ENCODE assay signal across 29 mouse cellular contexts in genomic region chr6:42318293-42318692, GRCm38 (mm10). TPM values are rescaled to one million over a fixed set of nuclear protein-coding genes. Genes with fewer than 3 reads are reported as not detected.
DNase-seq lines count a peak whose midpoint lies in the region; ATAC-seq and TF ChIP-seq lines count a peak whose summit lies in the region.
"Had no signal": no experiment of that assay in that cellular context is flagged by ENCODE, and none has a peak within 500 bp of the region (broad histone marks: within the 10 kb centered on the region; RNA-seq: fewer than 3 reads in every experiment).

No protein-coding gene starts in this region.

- peak; percentile 21; the same call in 1 of the 2 replicates for ATAC-seq in frontal cortex, adult (ENCODE audit: low TSS enrichment)
- no peak for ATAC-seq in limb, embryonic 11.5 days (ENCODE audit: insufficient number of reproducible peaks, low FRiP score, low TSS enrichment, low read depth)
- no peak for ATAC-seq in megakaryocyte, adult 5-6 weeks (ENCODE audit: poor library complexity, severe bottlenecking)
- ATAC-seq: activated CD4-positive, CD25-positive, alpha-beta regulatory T cell, adult 4 months; CD4-positive, CD25-positive, alpha-beta regulatory T cell, adult 4 months; forebrain, embryonic 14.5 days; forebrain, embryonic 16.5 days; Patski had no signal

- WGBS in cerebellum, adult 2 months = 18% methylated on average over 4 of the region's 4 CpGs
- 67% methylated on average over 4 of the region's 4 CpGs for WGBS in limb, embryonic 11.5 days
- 81% methylated on average over 4 of the region's 4 CpGs for WGBS in limb, embryonic 10.5 days

- H3K4me1 ChIP-seq in cerebellum, adult 2 months (ENCODE audit: control insufficient read depth, insufficient read depth, low read length) = peaks cover 16% of the 10 kb centered on the region
- 0 out of 2 replicates have a peak, but pooled peaks cover under 1% of the 10 kb centered on the region for H3K4me1 ChIP-seq in limb, embryonic 11.5 days (ENCODE audit: control insufficient read depth, insufficient read depth, low read length)
- peaks cover 4% of the 10 kb centered on the region for H3K4me1 ChIP-seq in limb, embryonic 10.5 days
- H3K4me1 ChIP-seq in megakaryocyte, embryonic 14.5 days = peaks cover 17% of the 10 kb centered on the region
- H3K4me1 ChIP-seq: embryonic facial prominence, embryonic 15.5 days had no signal

- no peaks in the 10 kb centered on the region for H3K9me3 ChIP-seq in limb, embryonic 11.5 days (ENCODE audit: control insufficient read depth, low read length)
- H3K9me3 ChIP-seq in limb, embryonic 10.5 days (replicated peaks) = no peaks in the 10 kb centered on the region
- H3K9me3 ChIP-seq in megakaryocyte, embryonic 14.5 days = no peaks in the 10 kb centered on the region; the same call in 1 of the 2 replicates
- H3K9me3 ChIP-seq: embryonic facial prominence, embryonic 13.5 days; embryonic facial prominence, embryonic 15.5 days; forebrain, embryonic 10.5 days; forebrain, embryonic 12.5 days; G1E had no signal

- no peaks in the 10 kb centered on the region for H3K27me3 ChIP-seq in cerebellum, adult 2 months (ENCODE audit: control insufficient read depth, insufficient read depth, low read length)
- peaks cover 13% of the 10 kb centered on the region for H3K27me3 ChIP-seq in limb, embryonic 11.5 days (ENCODE audit: control insufficient read depth, insufficient read depth, low read length)
- H3K27me3 ChIP-seq in limb, embryonic 10.5 days (ENCODE audit: low read depth, poor library complexity, severe bottlenecking) = peaks cover 27% of the 10 kb centered on the region
- H3K27me3 ChIP-seq in megakaryocyte, embryonic 14.5 days (replicated peaks) = peaks cover 79% of the 10 kb centered on the region
- H3K27me3 ChIP-seq: forebrain, embryonic 12.5 days; Patski had no signal

- TF ChIP-seq CTCF in cerebellum, adult 2 months (IDR thresholded peaks at IDR 0.05; ENCODE audit: borderline replicate concordance, insufficient read depth, low read depth, low read length) = no peak

- TF ChIP-seq POLR2A in cerebellum, adult 2 months (IDR thresholded peaks at IDR 0.05; ENCODE audit: borderline replicate concordance, insufficient read depth, low read length) = no peak

- no peak overlapping the region for H3K4me2 ChIP-seq in limb, embryonic 11.5 days (ENCODE audit: low read depth, severe bottlenecking)
- H3K4me2 ChIP-seq: embryonic facial prominence, embryonic 13.5 days; embryonic facial prominence, embryonic 15.5 days; forebrain, embryonic 12.5 days had no signal

- 0 out of 2 replicates have a peak overlapping the region, but pooled peaks have one; percentile 17 for H3K9ac ChIP-seq in limb, embryonic 11.5 days (ENCODE audit: low read length)
- H3K9ac ChIP-seq: embryonic facial prominence, embryonic 13.5 days; embryonic facial prominence, embryonic 15.5 days; forebrain, embryonic 12.5 days had no signal

- H3K27ac ChIP-seq in cerebellum, adult 2 months (ENCODE audit: insufficient read depth, low read length) = no peak overlapping the region
- no peak overlapping the region for H3K27ac ChIP-seq in limb, embryonic 11.5 days (replicated peaks; ENCODE audit: low read depth, low read length)
- no peak overlapping the region for H3K27ac ChIP-seq in limb, embryonic 10.5 days
- H3K27ac ChIP-seq: embryonic facial prominence, embryonic 13.5 days; embryonic facial prominence, embryonic 15.5 days; forebrain, embryonic 10.5 days; forebrain, embryonic 12.5 days had no signal

- DNase-seq in cerebellum, adult 2 months = peak; percentile 44 to 52
- DNase-seq in cerebellum, postnatal 14 days = no peak
- no peak for DNase-seq in frontal cortex, adult 2 months (ENCODE audit: extremely low spot score in 1 of 2, low spot score in 1 of 2)
- no peak for DNase-seq in limb, embryonic 11.5 days (ENCODE audit: low spot score)
- no peak for DNase-seq in limb, embryonic 10.5 days (ENCODE audit: low spot score)
- DNase-seq: adrenal gland, adult 8-10 months; adrenal gland, postnatal 14 days; adrenal gland, postnatal 36 days; B cell, adult 2 months; cerebellum, adult 11-12 months; cerebellum, adult 8-10 months; cerebellum, postnatal 36 days; embryo, embryonic 11 days had no signal

- H3K36me3 ChIP-seq in limb, embryonic 11.5 days (ENCODE audit: control insufficient read depth, insufficient read depth, low read length) = no peaks in the 10 kb centered on the region
- peaks cover 27% of the 10 kb centered on the region for H3K36me3 ChIP-seq in limb, embryonic 10.5 days
- H3K36me3 ChIP-seq in megakaryocyte, embryonic 14.5 days (replicated peaks; ENCODE audit: low read length) = no peaks in the 10 kb centered on the region
- H3K36me3 ChIP-seq: embryonic facial prominence, embryonic 15.5 days; G1E had no signal

- no peak overlapping the region for H3K4me3 ChIP-seq in cerebellum, adult 2 months (replicated peaks; ENCODE audit: insufficient read depth, low read depth, low read length)
- no peak overlapping the region for H3K4me3 ChIP-seq in limb, embryonic 11.5 days (ENCODE audit: low read depth, low read length)
- H3K4me3 ChIP-seq in limb, embryonic 10.5 days = no peak overlapping the region
- peak overlapping the region; percentile 10 for H3K4me3 ChIP-seq in megakaryocyte, embryonic 14.5 days (replicated peaks)
- H3K4me3 ChIP-seq: embryonic facial prominence, embryonic 13.5 days; embryonic facial prominence, embryonic 15.5 days; erythroblast, embryonic 14.5 days; forebrain, embryonic 10.5 days; forebrain, embryonic 12.5 days had no signal

RNA-seq across cellular contexts. Expression of gene Fam131b, which starts 6.2 kb away (rescaled TPM):
- polyA plus RNA-seq in cerebellum, adult 2 months (2012; rRNA removed) = 102 and 117 TPM in 2 replicates
- 85.7 and 92.4 TPM in 2 replicates for polyA plus RNA-seq in frontal cortex, adult 2 months (2012; rRNA removed)
- polyA plus RNA-seq in limb, embryonic 11.5 days (2014; fragmentation: Nextera tagmentation; extraction: Ambion mirVana) = 0.85 and 0.89 TPM in 2 replicates
- 0.44 and 0.65 TPM in 2 replicates for polyA plus RNA-seq in limb, embryonic 10.5 days (2016; fragmentation: Nextera tagmentation; extraction: Ambion mirVana)
- 0.41 TPM in 1 of 2 replicates, not detected in the other for polyA plus RNA-seq in megakaryocyte, embryonic 14.5 days (2012; ENCODE audit: insufficient read depth, low replicate concordance)
- total RNA-seq in megakaryocyte, adult 5-6 weeks (2015) = not detected in 2 replicates
- total RNA-seq in megakaryocyte, adult 5-6 weeks (2017) = not detected in 2 replicates
- total RNA-seq: common myeloid progenitor, adult 5-6 weeks had no signal
- polyA plus RNA-seq: activated CD4-positive, CD25-positive, alpha-beta regulatory T cell, adult 4 months; CD4-positive, CD25-positive, alpha-beta regulatory T cell, adult 4 months; erythroblast, embryonic 14.5 days had no signal

RNA-seq across cellular contexts. Expression of gene Zyx, which starts 31.1 kb away (rescaled TPM):
- 123 and 129 TPM in 2 replicates for polyA plus RNA-seq in cerebellum, adult 2 months (2012; rRNA removed)
- polyA plus RNA-seq in frontal cortex, adult 2 months (2012; rRNA removed) = 59.7 and 69.8 TPM in 2 replicates
- 97.7 and 101 TPM in 2 replicates for polyA plus RNA-seq in limb, embryonic 11.5 days (2014; fragmentation: Nextera tagmentation; extraction: Ambion mirVana)
- polyA plus RNA-seq in limb, embryonic 10.5 days (2016; fragmentation: Nextera tagmentation; extraction: Ambion mirVana) = 115 and 126 TPM in 2 replicates
- polyA plus RNA-seq in megakaryocyte, embryonic 14.5 days (2012; ENCODE audit: insufficient read depth, low replicate concordance) = 8,612 and 27,789 TPM in 2 replicates
- total RNA-seq in megakaryocyte, adult 5-6 weeks (2015) = 411 and 420 TPM in 2 replicates
- 117 and 131 TPM in 2 replicates for total RNA-seq in megakaryocyte, adult 5-6 weeks (2017)

RNA-seq across cellular contexts. Expression of gene Clcn1, which starts 31.8 kb away (rescaled TPM):
- 11.5 and 13.4 TPM in 2 replicates for polyA plus RNA-seq in cerebellum, adult 2 months (2012; rRNA removed)
- polyA plus RNA-seq in frontal cortex, adult 2 months (2012; rRNA removed) = 9.0 and 9.1 TPM in 2 replicates
- polyA plus RNA-seq in limb, embryonic 11.5 days (2014; fragmentation: Nextera tagmentation; extraction: Ambion mirVana) = 0.69 and 1.1 TPM in 2 replicates
- 0.59 and 0.64 TPM in 2 replicates for polyA plus RNA-seq in limb, embryonic 10.5 days (2016; fragmentation: Nextera tagmentation; extraction: Ambion mirVana)
- not detected in 2 replicates for polyA plus RNA-seq in megakaryocyte, embryonic 14.5 days (2012; ENCODE audit: insufficient read depth, low replicate concordance)
- total RNA-seq in megakaryocyte, adult 5-6 weeks (2015) = 1.5 TPM in 1 of 2 replicates, not detected in the other
- not detected in 2 replicates for total RNA-seq in megakaryocyte, adult 5-6 weeks (2017)
- total RNA-seq: adrenal gland, postnatal 14 days; common myeloid progenitor, adult 5-6 weeks had no signal
- polyA plus RNA-seq: activated CD4-positive, CD25-positive, alpha-beta regulatory T cell, adult 4 months; CD4-positive, CD25-positive, alpha-beta regulatory T cell, adult 4 months; erythroblast, embryonic 14.5 days; G1E had no signal

RNA-seq across cellular contexts. Expression of gene Casp2, which starts 53.5 kb away (rescaled TPM):
- 26.1 and 31.3 TPM in 2 replicates for polyA plus RNA-seq in cerebellum, adult 2 months (2012; rRNA removed)
- 29.1 and 30.8 TPM in 2 replicates for polyA plus RNA-seq in frontal cortex, adult 2 months (2012; rRNA removed)
- 78.3 and 82.6 TPM in 2 replicates for polyA plus RNA-seq in limb, embryonic 11.5 days (2014; fragmentation: Nextera tagmentation; extraction: Ambion mirVana)
- 77.0 and 91.8 TPM in 2 replicates for polyA plus RNA-seq in limb, embryonic 10.5 days (2016; fragmentation: Nextera tagmentation; extraction: Ambion mirVana)
- 1.2 and 13.2 TPM in 2 replicates for polyA plus RNA-seq in megakaryocyte, embryonic 14.5 days (2012; ENCODE audit: insufficient read depth, low replicate concordance)
- 62.1 and 65.9 TPM in 2 replicates for total RNA-seq in megakaryocyte, adult 5-6 weeks (2015)
- total RNA-seq in megakaryocyte, adult 5-6 weeks (2017) = 49.2 and 53.5 TPM in 2 replicates

RNA-seq across cellular contexts. Expression of gene Epha1, which starts 54.8 kb away (rescaled TPM):
- polyA plus RNA-seq in cerebellum, adult 2 months (2012; rRNA removed) = 0.43 and 0.46 TPM in 2 replicates
- polyA plus RNA-seq in frontal cortex, adult 2 months (2012; rRNA removed) = 0.23 and 0.52 TPM in 2 replicates
- 2.5 and 4.6 TPM in 2 replicates for polyA plus RNA-seq in limb, embryonic 11.5 days (2014; fragmentation: Nextera tagmentation; extraction: Ambion mirVana)
- 7.2 and 7.7 TPM in 2 replicates for polyA plus RNA-seq in limb, embryonic 10.5 days (2016; fragmentation: Nextera tagmentation; extraction: Ambion mirVana)
- not detected in 2 replicates for polyA plus RNA-seq in megakaryocyte, embryonic 14.5 days (2012; ENCODE audit: insufficient read depth, low replicate concordance)
- total RNA-seq in megakaryocyte, adult 5-6 weeks (2015) = not detected in 2 replicates
- total RNA-seq in megakaryocyte, adult 5-6 weeks (2017) = not detected in 2 replicates
- total RNA-seq: CH12.LX; common myeloid progenitor, adult 5-6 weeks; G1E had no signal
- polyA plus RNA-seq: G1E had no signal

Comparison
In these comparisons a context has a peak if more than half of its experiments do, and no peak if none do; other contexts are left out.
1. DNase-seq: peak in cerebellum, adult 2 months (2 of 2); none in cerebellum, postnatal 14 days (0 of 2), frontal cortex, adult 2 months (0 of 2), limb, embryonic 11.5 days (single experiment) and limb, embryonic 10.5 days (single experiment).
2. RNA of gene Fam131b, which starts 6.2 kb away (polyA plus RNA-seq): 102 to 117 TPM in cerebellum, adult 2 months and 85.7 to 92.4 TPM in frontal cortex, adult 2 months; 0.85 to 0.89 TPM in limb, embryonic 11.5 days, 0.44 to 0.65 TPM in limb, embryonic 10.5 days and 0.41 TPM in megakaryocyte, embryonic 14.5 days; every median in the first group is over 10 times any median in the second.
3. RNA of gene Zyx, which starts 31.1 kb away (polyA plus RNA-seq): 8,612 to 27,789 TPM in megakaryocyte, embryonic 14.5 days; 115 to 126 TPM in limb, embryonic 10.5 days, 123 to 129 TPM in cerebellum, adult 2 months, 97.7 to 101 TPM in limb, embryonic 11.5 days and 59.7 to 69.8 TPM in frontal cortex, adult 2 months; every median in the first group is over 10 times any median in the second.